In genomic region chr6:3340928-3341327, GRCm38 (mm10) we compare ENCODE assay signal across 8 mouse cellular contexts. TPM values are rescaled to one million over a fixed set of nuclear protein-coding genes. Genes with fewer than 3 reads are reported as not detected.
DNase-seq lines count a peak whose midpoint lies in the region; ATAC-seq lines count a peak whose summit lies in the region.
"Not testable (repeated sequence)": the region's sequence is repeated elsewhere in the genome, so short reads cannot be mapped to it uniquely, and the experiment has no call there.

No protein-coding gene starts in this region.

- peak; percentile 61 for ATAC-seq in forebrain, embryonic 14.5 days
- peak; percentile 46 for ATAC-seq in kidney, embryonic 14.5 days (ENCODE audit: low FRiP score, low TSS enrichment)
- ATAC-seq in liver, embryonic 11.5 days (replicated peaks; ENCODE audit: low FRiP score), result not testable (repeated sequence)
- ATAC-seq in megakaryocyte progenitor cell, adult 5-6 weeks (replicated peaks; ENCODE audit: poor library complexity), result peak; percentile 14; the same call in 1 of the 2 replicates
- ATAC-seq in neural tube, embryonic 12.5 days (ENCODE audit: low FRiP score, low read depth), result peak; percentile 21; the same call in 1 of the 2 replicates

- H3K27me3 ChIP-seq in forebrain, embryonic 14.5 days (replicated peaks; ENCODE audit: control insufficient read depth, insufficient read depth, low read length); hindbrain, embryonic 10.5 days (ENCODE audit: insufficient read depth, poor library complexity, severe bottlenecking); kidney, embryonic 14.5 days (ENCODE audit: control insufficient read depth, insufficient read depth, low read length); liver, embryonic 11.5 days (replicated peaks; ENCODE audit: control insufficient read depth, insufficient read depth, low read length); neural tube, embryonic 12.5 days (replicated peaks): not testable (repeated sequence)

- peak overlapping the region; percentile 37 for H3K4me2 ChIP-seq in forebrain, embryonic 14.5 days (ENCODE audit: low read length)
- H3K4me2 ChIP-seq in kidney, embryonic 14.5 days (replicated peaks; ENCODE audit: low read depth, low read length), result peak overlapping the region; percentile 19; the same call in 1 of the 2 replicates
- H3K4me2 ChIP-seq in liver, embryonic 11.5 days, result peak overlapping the region; percentile 4; the same call in 1 of the 2 replicates
- peak overlapping the region; percentile 44 for H3K4me2 ChIP-seq in neural tube, embryonic 12.5 days (replicated peaks)

- H3K36me3 ChIP-seq in forebrain, embryonic 14.5 days (ENCODE audit: control insufficient read depth, insufficient read depth, low read length); hindbrain, embryonic 10.5 days; kidney, embryonic 14.5 days (ENCODE audit: control insufficient read depth, insufficient read depth, low read length); liver, embryonic 11.5 days (ENCODE audit: control insufficient read depth, insufficient read depth, low read length); neural tube, embryonic 12.5 days: not testable (repeated sequence)

- WGBS in forebrain, embryonic 14.5 days, result 13% methylated on average over 10 of the region's 10 CpGs
- WGBS in hindbrain, embryonic 10.5 days, result 29% methylated on average over 10 of the region's 10 CpGs
- WGBS in kidney, embryonic 14.5 days, result 26% methylated on average over 10 of the region's 10 CpGs
- WGBS in liver, embryonic 11.5 days, result 18% methylated on average over 10 of the region's 10 CpGs
- WGBS in neural tube, embryonic 12.5 days, result 33% methylated on average over 10 of the region's 10 CpGs

- not testable (repeated sequence) for H3K9me3 ChIP-seq in forebrain, embryonic 14.5 days (replicated peaks; ENCODE audit: control insufficient read depth, low read length); hindbrain, embryonic 10.5 days; kidney, embryonic 14.5 days (ENCODE audit: control insufficient read depth, low read length); liver, embryonic 11.5 days (ENCODE audit: control insufficient read depth, low read length); neural tube, embryonic 12.5 days

- H3K4me3 ChIP-seq in forebrain, embryonic 14.5 days (ENCODE audit: low read depth, low read length), result peak overlapping the region; percentile 5; the same call in 1 of the 2 replicates
- peak overlapping the region; percentile 29; the same call in 1 of the 2 replicates for H3K4me3 ChIP-seq in hindbrain, embryonic 10.5 days
- peak overlapping the region; percentile 9; the same call in 1 of the 2 replicates for H3K4me3 ChIP-seq in kidney, embryonic 14.5 days (ENCODE audit: low read length)
- not testable (repeated sequence) for H3K4me3 ChIP-seq in liver, embryonic 11.5 days (ENCODE audit: low read depth, low read length); neural tube, embryonic 12.5 days

- not testable (repeated sequence) for H3K27ac ChIP-seq in forebrain, embryonic 14.5 days (ENCODE audit: low read depth, low read length); hindbrain, embryonic 10.5 days; kidney, embryonic 14.5 days (ENCODE audit: low read depth, low read length); liver, embryonic 11.5 days (ENCODE audit: low read depth, low read length); neural tube, embryonic 12.5 days

- H3K9ac ChIP-seq in forebrain, embryonic 14.5 days (ENCODE audit: low read length), result peak overlapping the region; percentile 17; the same call in 1 of the 2 replicates
- H3K9ac ChIP-seq in kidney, embryonic 14.5 days (ENCODE audit: low read depth, low read length); liver, embryonic 11.5 days (ENCODE audit: low read depth, low read length); neural tube, embryonic 12.5 days: not testable (repeated sequence)

- H3K4me1 ChIP-seq in forebrain, embryonic 14.5 days (ENCODE audit: control insufficient read depth, insufficient read depth, low read length); hindbrain, embryonic 10.5 days (replicated peaks); kidney, embryonic 14.5 days (ENCODE audit: control insufficient read depth, insufficient read depth, low read length); liver, embryonic 11.5 days (replicated peaks; ENCODE audit: control insufficient read depth, insufficient read depth, low read length); neural tube, embryonic 12.5 days: not testable (repeated sequence)

- peak; percentile 14 for DNase-seq in embryo, embryonic 10 days (ENCODE audit: low spot score)
- peak; percentile 31 for DNase-seq in forebrain, embryonic 14.5 days (ENCODE audit: low spot score)
- peak; percentile 6 for DNase-seq in hindbrain, embryonic 10.5 days (ENCODE audit: low spot score)
- DNase-seq in liver, embryonic 11.5 days (ENCODE audit: low spot score), result not testable (repeated sequence)
- peak; percentile 4 for DNase-seq in thymus, postnatal 0 days (ENCODE audit: low spot score)

RNA-seq across cellular contexts. Expression of gene Samd9l, which starts 58.4 kb away (rescaled TPM):
- polyA plus RNA-seq in forebrain, embryonic 14.5 days (2014; fragmentation: Nextera tagmentation; extraction: Ambion mirVana), result 0.85 and 1.3 TPM in 2 replicates
- polyA plus RNA-seq in hindbrain, embryonic 10.5 days (2016; fragmentation: Nextera tagmentation; extraction: Ambion mirVana), result 0.16 and 0.37 TPM in 2 replicates
- polyA plus RNA-seq in kidney, embryonic 14.5 days (2014; fragmentation: Nextera tagmentation; extraction: Ambion mirVana), result 4.7 and 8.2 TPM in 2 replicates
- polyA plus RNA-seq in liver, embryonic 11.5 days (2014; fragmentation: Nextera tagmentation; extraction: Ambion mirVana), result 2.0 TPM in 2 replicates
- 14.3 and 16.2 TPM in 2 replicates for total RNA-seq in megakaryocyte progenitor cell, adult 5-6 weeks (2015)
- 15.4 and 16.6 TPM in 2 replicates for total RNA-seq in megakaryocyte progenitor cell, adult 5-6 weeks (2017)
- polyA plus RNA-seq in neural tube, embryonic 12.5 days (2016; fragmentation: Nextera tagmentation; extraction: Ambion mirVana), result 0.50 and 0.67 TPM in 2 replicates
- polyA plus RNA-seq in thymus, postnatal 0 days (2015; fragmentation: Nextera tagmentation; extraction: Ambion mirVana), result 8.5 and 9.9 TPM in 2 replicates
